Mouse (Mus musculus) ES-E14 (cell line): Measurements from ENCODE around the gene Pck2. TPM values are rescaled to one million over a fixed set of nuclear protein-coding genes. Genes with fewer than 3 reads are reported as not detected.

Source experiments
- DNase-seq: peaks from one replicate; pipeline ENCODE4 v3.0.0-alpha.2; 2013; ENCODE audit warnings: low read depth, low spot score
- H3K27ac ChIP-seq: 2 replicates; pipeline ENCODE4 v1.5.1; 2012; ENCODE audit warnings: low read depth, mild to moderate bottlenecking, low read length, moderate library complexity, mixed read lengths; ENCODE audit not compliant: poor library complexity, insufficient read depth, severe bottlenecking
- H3K36me3 ChIP-seq: 2 replicates; pipeline ENCODE4 v1.6.1; 2012; ENCODE audit warnings: mild to moderate bottlenecking, low read length, moderate library complexity, mixed read lengths; ENCODE audit not compliant: control insufficient read depth, poor library complexity, insufficient read depth, severe bottlenecking
- H3K4me1 ChIP-seq, 2 experiments: fragments of 150-350 bp in 1 of 2; sonication (generic) in 1 of 2; 2 replicates each; pipeline ENCODE4 v1.6.1; 2012; ENCODE audit warnings: low read length in 2 of 2, mild to moderate bottlenecking in 1 of 2, mixed read lengths in 1 of 2; ENCODE audit not compliant: control insufficient read depth in 2 of 2, insufficient read depth in 2 of 2, poor library complexity in 1 of 2
- H3K4me3 ChIP-seq, 2 experiments: fragments of 150-350 bp in 1 of 2; sonication (generic) in 1 of 2; 2 replicates each; pipeline ENCODE4 v1.5.1; 2012; ENCODE audit warnings: low read length in 2 of 2, low read depth in 1 of 2, mild to moderate bottlenecking in 1 of 2, mixed read lengths in 1 of 2; ENCODE audit not compliant: insufficient read depth in 1 of 2, poor library complexity in 1 of 2, severe bottlenecking in 1 of 2
- H3K9ac ChIP-seq: 2 replicates; pipeline ENCODE4 v1.6.1; 2012; ENCODE audit warnings: low read depth, mild to moderate bottlenecking, low read length, mixed read lengths; ENCODE audit not compliant: poor library complexity, insufficient read depth, severe bottlenecking
- H3K9me3 ChIP-seq: fragments of 150-350 bp; sonication (generic); 2 replicates; pipeline ENCODE4 v1.6.1; 2012; ENCODE audit warnings: low read depth, mild to moderate bottlenecking, low read length; ENCODE audit not compliant: control insufficient read depth, insufficient read depth
- CHD2 ChIP-seq: IDR thresholded peaks from 2 replicates; pipeline ENCODE4 v1.6.1; 2014; ENCODE audit warnings: mild to moderate bottlenecking, low read depth, low read length, inconsistent platforms
- HCFC1 ChIP-seq: IDR thresholded peaks from 2 replicates; pipeline ENCODE4 v1.6.1; 2012; ENCODE audit warnings: low read length, inconsistent platforms, borderline replicate concordance; ENCODE audit not compliant: insufficient read depth
- MAFK ChIP-seq: IDR thresholded peaks from 2 replicates; pipeline ENCODE4 v1.6.1; 2014; ENCODE audit warnings: mild to moderate bottlenecking, low read depth, low read length, inconsistent platforms; ENCODE audit not compliant: insufficient read depth
- ZC3H11A ChIP-seq: IDR thresholded peaks from 2 replicates; pipeline ENCODE4 v1.6.1; 2012; ENCODE audit warnings: low read depth, mild to moderate bottlenecking, inconsistent platforms, low read length, borderline replicate concordance
- ZNF384 ChIP-seq: IDR thresholded peaks from 2 replicates; pipeline ENCODE4 v1.6.1; 2012; ENCODE audit warnings: low read depth, low read length, inconsistent platforms
- in situ Hi-C, 2 experiments: fragments of 600-800 bp; cut with MboI; formaldehyde crosslinking; loops; one replicate each; pipeline ENCODE4 v1.15.1; 2025; ENCODE audit warnings: low sequenced_read_pairs in 2 of 2, inconsistent platforms in 1 of 2; ENCODE audit not compliant: unreplicated experiment in 2 of 2
- total RNA-seq: library from RNA; depleted of rRNA; stranded (reverse); fragments of 300-350 nt; gene quantifications from 2 replicates; pipeline ENCODE4 v1.2.3, GENCODE M21; 2012

The Pck2 gene
- total RNA-seq, 1 experiment, result 28.5 TPM

DNA sequence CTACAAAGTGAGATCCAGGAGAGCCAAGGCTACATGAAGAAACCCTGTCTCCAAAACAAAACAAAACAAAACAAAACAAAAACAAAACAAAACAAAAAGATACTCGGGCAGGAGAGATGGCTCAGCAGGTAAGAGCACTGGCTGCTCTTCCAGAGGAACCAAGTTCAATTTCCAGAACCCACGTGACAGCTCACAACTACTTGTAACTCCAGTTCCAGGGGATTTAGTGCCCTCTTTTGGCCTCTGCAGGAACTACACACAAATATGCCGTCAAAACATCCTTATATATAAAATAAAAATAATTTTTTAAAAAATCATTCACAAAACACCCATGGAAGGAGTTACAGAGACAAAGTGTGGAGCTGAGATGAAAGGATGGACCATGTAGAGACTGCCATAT is 12.1 kb upstream of the Pck2 start:
- no peaks in the 10 kb centered on the region for H3K36me3 ChIP-seq
- H3K9me3 ChIP-seq, result no peaks in the 10 kb centered on the region
- TF ChIP-seq ZC3H11A (no peak), HCFC1 (no peak), MAFK (no peak)
- H3K4me1 ChIP-seq, result no peaks in the 10 kb centered on the region
- in situ Hi-C loops, result no loop called here
- no peak overlapping the region for H3K4me3 ChIP-seq
- no peak overlapping the region for H3K9ac ChIP-seq
- peak; percentile 56 for DNase-seq
- no peak overlapping the region for H3K27ac ChIP-seq

DNA sequence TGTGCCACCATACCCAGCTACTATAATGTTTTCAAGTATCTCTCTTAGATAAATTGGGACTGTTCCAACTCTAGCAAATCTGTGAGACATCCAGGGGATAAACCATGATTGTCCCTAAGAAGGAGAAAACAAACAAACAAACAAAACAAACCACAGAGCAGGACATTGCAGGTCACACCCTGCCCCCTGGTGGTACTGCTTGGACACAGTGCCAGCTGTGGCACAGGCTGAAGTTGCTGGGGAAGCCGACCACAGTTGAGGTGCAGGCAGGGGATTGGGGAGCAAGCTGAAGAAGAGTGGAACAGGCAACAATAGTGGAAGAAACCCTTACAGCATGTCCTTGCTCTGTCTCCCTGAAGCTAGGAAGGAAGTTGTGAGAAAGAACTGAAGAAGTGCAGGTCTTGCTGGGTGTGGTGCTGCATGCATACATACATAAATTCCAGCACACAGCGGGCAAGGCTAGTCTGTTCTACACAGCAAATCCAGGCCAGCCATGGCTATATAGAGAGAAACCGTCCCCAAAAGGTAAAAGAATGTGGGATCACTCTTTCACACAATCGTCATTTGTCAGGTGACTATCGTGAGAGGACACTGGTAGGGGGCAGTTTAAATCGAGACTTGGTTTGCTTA is 3.8 kb upstream of the Pck2 start:
- Histone ChIP-seq H3K4me3 (no peak overlapping the region), H3K9ac (0 out of 2 replicates have a peak overlapping the region, but pooled peaks have one; percentile 1), H3K4me1 (peaks cover 7 to 16% of the 10 kb centered on the region in 2 experiments; a peak in 3 of 4 replicates), H3K27ac (no peak overlapping the region), H3K36me3 (no peaks in the 10 kb centered on the region), H3K9me3 (no peaks in the 10 kb centered on the region)
- in situ Hi-C loops, result no loop called here
- DNase-seq, result no peak
- TF ChIP-seq ZC3H11A (no peak), CHD2 (no peak), ZNF384 (no peak), MAFK (no peak), HCFC1 (no peak)

DNA sequence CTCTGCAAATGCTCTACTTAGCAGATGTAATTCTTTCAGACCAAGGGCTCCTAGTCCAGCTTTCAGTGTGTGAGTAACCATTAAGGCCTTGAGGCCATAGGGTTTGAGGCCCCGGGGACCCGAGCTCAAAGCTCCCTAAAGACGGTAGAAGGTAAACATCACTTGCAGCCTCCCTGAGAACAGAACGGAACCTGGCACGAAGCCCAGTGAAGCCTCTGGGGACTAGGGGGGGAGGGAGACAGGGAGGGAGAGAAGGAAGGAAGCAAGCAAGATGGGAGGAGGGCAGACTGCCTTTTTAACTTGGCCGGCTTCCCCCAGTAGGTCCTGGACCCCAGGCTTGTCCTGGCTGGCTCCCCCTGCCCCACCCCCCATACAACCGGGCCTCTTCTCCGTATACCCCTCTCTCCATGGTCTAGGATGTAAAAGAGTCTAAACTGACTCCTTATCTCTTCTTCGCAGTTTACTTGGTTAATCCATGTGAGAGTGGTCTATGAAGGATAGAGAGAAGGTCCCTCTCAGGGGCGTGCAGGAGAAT is 788 bp downstream of the Pck2 start:
- H3K36me3 ChIP-seq, result peaks cover 27% of the 10 kb centered on the region
- in situ Hi-C loops, result loop anchor here in 1 of 2 experiments (5.0 kb wide), 1 partner anchor 51 kb away; the partner anchor contains the start of genes Psme2 and Rnf31
- no peak overlapping the region for H3K27ac ChIP-seq
- peaks cover 7 to 21% of the 10 kb centered on the region in 2 experiments; a peak in 3 of 4 replicates for H3K4me1 ChIP-seq
- peak overlapping the region; percentile 71 to 75 for H3K4me3 ChIP-seq
- no peaks in the 10 kb centered on the region for H3K9me3 ChIP-seq
- no peak for DNase-seq
- TF ChIP-seq ZC3H11A (no peak), HCFC1 (no peak), CHD2 (no peak), ZNF384 (no peak), MAFK (no peak)
- H3K9ac ChIP-seq, result peak overlapping the region; percentile 81

DNA sequence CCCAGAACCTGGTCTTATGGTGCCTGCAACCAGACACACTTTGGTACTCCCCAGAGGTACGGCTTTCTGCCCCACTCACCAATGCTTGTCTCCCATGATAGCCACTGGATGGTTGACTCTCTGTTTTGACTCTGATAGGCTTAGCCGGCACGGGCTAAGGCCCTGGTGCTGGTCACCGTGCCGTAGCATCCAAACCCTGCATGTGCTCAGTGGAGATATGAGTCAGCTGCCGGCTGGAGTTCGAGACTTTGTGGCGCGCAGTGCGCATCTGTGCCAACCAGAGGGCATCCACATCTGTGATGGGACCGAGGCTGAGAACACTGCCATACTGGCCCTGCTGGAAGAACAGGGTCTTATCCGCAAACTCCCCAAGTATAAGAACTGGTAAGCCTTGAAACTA is 2.2 kb downstream of the Pck2 start:
- no peak for DNase-seq
- Histone ChIP-seq H3K4me3 (no peak overlapping the region), H3K4me1 (peaks cover 7 to 16% of the 10 kb centered on the region in 2 experiments; a peak in 3 of 4 replicates), H3K9ac (no peak overlapping the region; the same call in 1 of the 2 replicates), H3K9me3 (no peaks in the 10 kb centered on the region), H3K27ac (no peak overlapping the region), H3K36me3 (peaks cover 35% of the 10 kb centered on the region)
- no peak for TF ChIP-seq ZC3H11A
- TF ChIP-seq MAFK, result no peak
- TF ChIP-seq ZNF384, result no peak
- TF ChIP-seq CHD2, result no peak
- no peak for TF ChIP-seq HCFC1
- in situ Hi-C loops, result loop anchor here in 1 of 2 experiments (5.0 kb wide), 1 partner anchor 50 kb away; the partner anchor contains the start of genes Psme2 and Rnf31
